Mouse (Mus musculus): ENCODE measurements at regions not wholly inside any gene's neighbourhood (a gene's known extent, or its start where the extent isn't known, plus 50 kb on each side); places are given as distances from the start of the nearest gene placed in this dataset.

DNA sequence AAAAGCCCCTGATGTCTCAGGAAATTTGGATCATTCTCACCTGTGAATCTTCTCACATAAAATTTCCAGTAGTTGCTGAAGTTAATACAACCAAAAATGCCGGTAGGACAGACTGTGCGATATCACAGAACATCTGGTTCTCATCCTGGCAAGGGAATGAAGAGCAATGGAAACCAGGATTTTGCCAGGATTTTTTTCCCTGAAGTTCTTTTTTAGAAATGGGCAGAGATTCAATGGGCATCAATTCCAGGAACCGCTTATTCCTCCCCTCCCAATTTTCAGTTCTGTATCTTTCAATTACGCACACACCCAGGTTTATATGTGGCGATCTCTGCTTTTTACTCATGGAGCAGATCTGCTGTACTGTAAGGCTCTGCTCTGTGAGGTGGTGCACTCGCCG, 496.3 kb downstream of the Etnk1 start:
- DNase-seq, result no peak
- intact Hi-C loops (cut with DNase I; ENCODE audit: low total_unique reads), result no loop called here

DNA sequence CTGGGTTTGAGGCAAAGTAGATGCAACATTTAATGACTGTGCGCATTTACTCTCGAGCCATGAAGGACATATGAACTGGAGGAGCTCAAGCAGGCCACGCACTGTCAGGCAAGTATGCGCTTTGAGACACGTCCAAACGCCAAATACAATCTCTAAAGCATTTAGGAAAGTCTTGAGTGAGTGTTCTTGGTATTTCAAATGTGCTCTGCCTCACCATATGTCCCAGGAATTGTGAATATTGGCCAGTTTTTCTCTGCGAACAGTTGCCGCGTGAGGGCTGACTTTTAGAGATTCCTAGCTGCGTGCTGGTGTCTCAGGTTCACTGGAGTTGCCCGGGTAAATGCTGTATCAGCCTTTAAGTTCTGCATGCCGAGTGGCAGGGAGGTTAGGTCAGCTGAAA, 498.4 kb downstream of the Etnk1 start:
- intact Hi-C loops (cut with DNase I; ENCODE audit: low total_unique reads), result no loop called here
- no peak for DNase-seq

DNA sequence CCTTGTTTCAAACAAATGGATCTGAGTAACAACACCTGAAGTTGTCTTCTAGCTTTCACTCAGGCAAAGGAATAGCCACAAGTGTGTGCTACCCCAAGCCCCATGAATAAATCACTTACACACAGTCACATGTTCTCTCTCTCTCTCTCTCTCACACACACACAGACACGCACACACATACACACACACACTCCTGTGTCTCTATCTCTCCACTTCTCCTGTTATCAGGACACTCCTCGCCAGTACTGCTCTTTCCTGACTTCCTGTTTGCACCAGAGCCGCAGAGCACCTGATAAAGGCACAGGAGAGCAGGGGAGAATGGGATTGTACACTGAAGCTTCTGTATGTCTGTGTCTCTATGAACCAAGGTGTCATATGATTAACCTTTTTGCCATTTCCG, 501.5 kb downstream of the Etnk1 start:
- intact Hi-C loops (cut with DNase I; ENCODE audit: low total_unique reads), result no loop called here
- DNase-seq, result no peak

- no peak for DNase-seq
- intact Hi-C loops (cut with DNase I; ENCODE audit: low total_unique reads), result no loop called here
Measured at GRCm38 (mm10) chr6:143669446-143670130, 502.6 kb downstream of the Etnk1 start.

DNA sequence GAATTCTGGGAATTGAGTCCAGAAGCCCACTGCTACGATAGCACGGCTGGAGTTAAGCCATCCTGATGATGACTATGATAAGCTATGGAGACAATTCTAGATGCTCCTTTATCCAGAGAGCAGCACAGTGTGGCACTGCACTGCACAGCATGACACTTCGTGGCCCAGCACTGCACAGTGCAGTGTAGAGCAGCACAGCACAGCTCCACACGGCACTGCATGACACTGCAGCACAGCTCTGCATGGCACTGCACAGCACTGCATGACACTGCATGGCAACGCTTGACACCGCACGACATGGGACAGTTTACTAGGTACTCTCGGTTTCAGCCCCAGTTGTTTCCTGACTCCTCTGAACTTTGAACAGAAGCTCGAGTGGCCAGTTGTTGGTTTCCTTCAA, 523.1 kb downstream of the Etnk1 start:
- intact Hi-C loops (cut with DNase I; ENCODE audit: low total_unique reads), result no loop called here
- no peak for DNase-seq

- DNase-seq, result peak; percentile 18
- intact Hi-C loops (cut with DNase I; ENCODE audit: low total_unique reads), result no loop called here
Measured at GRCm38 (mm10) chr6:143690866-143691265, 523.8 kb downstream of the Etnk1 start.

DNA sequence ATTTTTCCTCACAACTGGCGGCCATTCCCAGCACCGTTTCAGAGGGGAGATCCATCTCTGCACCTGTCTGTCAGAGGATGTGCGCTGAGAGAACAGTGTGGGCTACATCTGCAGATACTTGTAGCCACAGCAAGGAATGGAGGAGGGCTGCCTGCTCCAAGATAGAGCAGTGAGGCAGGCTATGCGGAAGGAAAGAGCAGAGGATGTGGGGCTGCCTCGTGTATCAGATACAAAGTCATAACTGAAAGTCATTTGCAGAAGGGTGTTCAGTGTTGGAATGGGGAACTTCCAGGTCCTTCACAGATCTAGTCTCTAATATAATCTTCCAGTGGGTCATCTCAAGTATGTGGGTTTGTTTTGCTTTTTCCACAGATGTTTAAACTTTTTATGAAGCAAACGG, 531.0 kb downstream of the Etnk1 start:
- no peak for DNase-seq
- intact Hi-C loops (cut with DNase I; ENCODE audit: low total_unique reads), result no loop called here

- intact Hi-C loops (cut with DNase I; ENCODE audit: low total_unique reads), result no loop called here
- DNase-seq, result no peak
Measured at GRCm38 (mm10) chr6:143703984-143704383, 537.0 kb downstream of the Etnk1 start.

GRCm38 (mm10) chr6:143706451-143706850, 539.4 kb downstream of the Etnk1 start:
- no peak for DNase-seq
- intact Hi-C loops (cut with DNase I; ENCODE audit: low total_unique reads), result no loop called here

DNA sequence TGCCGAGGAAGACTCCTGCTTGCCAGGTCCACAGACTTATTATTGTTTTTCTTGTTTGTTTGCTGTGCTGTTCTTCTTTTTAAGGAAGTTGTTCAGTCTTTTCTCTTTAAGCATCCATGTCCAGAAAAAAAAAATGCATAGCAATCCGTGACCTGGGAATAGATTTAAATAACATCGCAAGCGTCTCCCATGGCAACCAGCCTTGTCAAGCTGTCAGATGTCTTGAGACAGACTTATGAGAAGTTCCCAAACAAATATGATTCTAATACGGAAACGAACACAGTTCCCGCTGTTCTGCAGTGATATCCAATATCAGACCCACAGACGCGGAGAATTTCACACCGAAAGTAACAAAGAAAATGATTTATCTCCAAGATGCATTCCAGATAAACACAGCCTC, 547.4 kb downstream of the Etnk1 start:
- intact Hi-C loops (cut with DNase I; ENCODE audit: low total_unique reads), result no loop called here
- DNase-seq, result no peak

DNA sequence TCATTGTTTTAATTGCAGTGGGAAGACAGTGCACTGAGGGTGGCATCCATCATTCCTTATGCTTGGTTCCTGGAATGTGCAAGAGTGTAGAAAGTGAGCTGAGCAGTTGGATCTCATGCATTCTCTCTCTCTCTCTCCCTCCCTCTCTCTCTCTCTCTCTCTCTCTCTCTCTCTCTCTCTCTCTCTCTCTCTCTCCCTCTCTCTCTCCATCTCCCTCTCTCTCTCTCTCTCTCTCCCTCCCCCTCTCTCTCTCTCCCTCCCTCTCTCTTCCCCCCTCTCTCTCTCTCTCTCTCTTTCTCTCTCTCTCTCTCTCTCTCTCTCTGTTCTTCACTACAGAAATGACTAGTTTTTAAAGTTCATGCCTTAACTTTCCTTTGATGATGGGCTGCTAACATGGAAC, 583.1 kb downstream of the Etnk1 start:
- intact Hi-C loops (cut with DNase I; ENCODE audit: low total_unique reads), result no loop called here
- no peak for DNase-seq

- intact Hi-C loops (cut with DNase I; ENCODE audit: low total_unique reads), result no loop called here
Measured at GRCm38 (mm10) chr6:143751076-143752070, 584.4 kb downstream of the Etnk1 start.

GRCm38 (mm10) chr6:143757462-143757861, 590.4 kb downstream of the Etnk1 start:
- DNase-seq, result no peak
- intact Hi-C loops (cut with DNase I; ENCODE audit: low total_unique reads), result no loop called here

More at GRCm38 (mm10) chr6:143751076-143752070, 584.4 kb downstream of the Etnk1 start:
- no peak for DNase-seq

DNA sequence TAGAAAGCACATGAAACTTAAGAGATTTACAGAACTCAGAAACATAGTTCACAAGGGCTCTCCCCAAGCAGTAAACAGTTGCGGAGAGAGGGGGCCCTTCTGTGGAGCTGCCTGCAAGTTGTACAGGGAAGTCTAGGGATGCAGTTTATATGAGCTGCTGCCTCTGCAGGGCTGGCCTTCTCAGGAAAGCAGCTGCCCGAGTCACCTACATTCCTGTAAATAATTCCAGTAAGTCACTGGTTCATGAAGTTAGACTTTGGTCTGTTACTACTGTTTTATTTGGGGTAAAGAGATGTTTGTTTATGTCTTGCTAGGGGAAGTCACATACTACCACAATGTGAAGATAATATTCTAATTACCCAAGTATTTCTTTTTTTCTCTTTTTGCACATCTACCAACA, 601.1 kb downstream of the Etnk1 start:
- no peak for DNase-seq
- intact Hi-C loops (cut with DNase I; ENCODE audit: low total_unique reads), result no loop called here
